14 mouse cellular contexts compared by ENCODE assay signal in genomic region chr5:75163289-75163951, GRCm38 (mm10).
"Had no signal": no experiment of that assay in that cellular context is flagged by ENCODE, and none has a peak within 500 bp of the region (broad histone marks: within the 10 kb centered on the region; RNA-seq: fewer than 3 reads in every experiment).

No protein-coding gene starts in this region.

- H3K4me2 ChIP-seq: kidney, embryonic 15.5 days; limb, embryonic 12.5 days; midbrain, embryonic 11.5 days had no signal

- H3K9me3 ChIP-seq: kidney, embryonic 15.5 days; limb, embryonic 12.5 days had no signal

- H3K4me3 ChIP-seq: kidney, embryonic 15.5 days; limb, embryonic 12.5 days had no signal

- DNase-seq: kidney, adult 2 months; kidney, postnatal 25 days; lung, adult 18-20 months; lung, postnatal 36 days; right cerebral cortex, postnatal 4 days; spleen, adult 18-20 months; thymus, adult 18-20 months; thymus, postnatal 14 days had no signal

- H3K27me3 ChIP-seq: kidney, embryonic 15.5 days; limb, embryonic 12.5 days had no signal

- H3K27ac ChIP-seq: kidney, embryonic 15.5 days; limb, embryonic 12.5 days; liver, embryonic 14.5 days had no signal

- H3K4me1 ChIP-seq: kidney, embryonic 15.5 days had no signal

- H3K9ac ChIP-seq: kidney, embryonic 15.5 days; limb, embryonic 12.5 days; liver, embryonic 14.5 days had no signal

- ATAC-seq: lung, postnatal 0 days; midbrain, embryonic 16.5 days had no signal
